ENCODE assay signal across 8 mouse cellular contexts in the genomic region with DNA sequence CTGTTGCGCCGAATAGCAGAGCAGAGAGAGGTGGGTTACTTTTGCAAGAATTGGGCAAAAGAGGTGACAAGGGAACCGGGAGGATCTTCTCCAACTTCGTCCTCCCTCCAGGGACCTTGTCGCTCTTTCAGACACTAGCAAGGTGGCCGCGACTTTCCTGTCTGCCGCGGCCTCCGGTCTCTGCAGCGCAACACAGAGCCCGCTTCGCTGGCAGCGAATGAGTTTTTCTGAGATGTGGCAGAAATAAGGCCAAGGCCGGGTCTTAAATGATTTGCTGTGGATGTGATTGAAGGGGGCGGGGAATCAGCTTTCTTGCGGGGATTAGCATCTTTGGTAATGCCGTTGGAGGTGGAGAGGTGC. TPM values are rescaled to one million over a fixed set of nuclear protein-coding genes. Genes with fewer than 3 reads are reported as not detected.
A peak's percentile ranks its signal among the peaks of the same experiment; 100 is the strongest.
DNase-seq lines count a peak whose midpoint lies in the region; ATAC-seq and TF ChIP-seq lines count a peak whose summit lies in the region.

No protein-coding gene starts in this region.

- H3K4me3 ChIP-seq in thymus, adult 2 months (ENCODE audit: control insufficient read depth, insufficient read depth, low read length), result peak overlapping the region; percentile 76
- peak overlapping the region; percentile 95 for H3K4me3 ChIP-seq in forebrain, postnatal 0 days (ENCODE audit: low read depth, low read length)
- H3K4me3 ChIP-seq in limb, embryonic 12.5 days (replicated peaks), result peak overlapping the region; percentile 96

- H3K27me3 ChIP-seq in thymus, adult 2 months (ENCODE audit: control insufficient read depth, insufficient read depth, low read length), result no peaks in the 10 kb centered on the region
- no peaks in the 10 kb centered on the region for H3K27me3 ChIP-seq in forebrain, postnatal 0 days (ENCODE audit: insufficient read depth, low read length)
- H3K27me3 ChIP-seq in limb, embryonic 12.5 days, result no peaks in the 10 kb centered on the region; the same call in 1 of the 2 replicates

- under 1% methylated on average over 18 of the region's 18 CpGs for WGBS in thymus, adult 2 months
- WGBS in forebrain, postnatal 0 days, result 1% methylated on average over 18 of the region's 18 CpGs
- WGBS in limb, embryonic 12.5 days, result under 1% methylated on average over 18 of the region's 18 CpGs

- DNase-seq in adrenal gland, adult (ENCODE audit: inconsistent age in 2 of 2, low spot score in 1 of 2), result peak; percentile 57 to 85
- no peak for DNase-seq in adrenal gland, postnatal 4 days (ENCODE audit: low spot score in 2 of 2)
- peak; percentile 40 for DNase-seq in thymus, adult 2 months
- DNase-seq in thymus, adult 18-20 months, result no peak
- peak; percentile 48 for DNase-seq in forebrain, postnatal 0 days
- DNase-seq in retina, embryonic 14.5 days (ENCODE audit: low spot score), result peak; percentile 42
- DNase-seq in right cerebral cortex, postnatal 36 days (ENCODE audit: low spot score in 2 of 2), result no peak

- no peak for TF ChIP-seq POLR2A in thymus, adult 2 months (IDR thresholded peaks at IDR 0.05; ENCODE audit: control insufficient read depth, extremely low read depth, insufficient read depth, low read length, poor library complexity)

- peak overlapping the region; percentile 74 for H3K9ac ChIP-seq in forebrain, postnatal 0 days
- H3K9ac ChIP-seq in limb, embryonic 12.5 days (replicated peaks), result peak overlapping the region; percentile 92

- peak overlapping the region; percentile 97 for H3K4me2 ChIP-seq in forebrain, postnatal 0 days (ENCODE audit: low read depth)
- H3K4me2 ChIP-seq in limb, embryonic 12.5 days, result peak overlapping the region; percentile 97

- peaks cover 3% of the 10 kb centered on the region; the same call in 1 of the 2 replicates for H3K36me3 ChIP-seq in thymus, adult 2 months (ENCODE audit: control insufficient read depth, insufficient read depth, low read length)
- peaks cover 2% of the 10 kb centered on the region; the same call in 1 of the 2 replicates for H3K36me3 ChIP-seq in forebrain, postnatal 0 days (ENCODE audit: insufficient read depth)
- peaks cover 9% of the 10 kb centered on the region; the same call in 1 of the 2 replicates for H3K36me3 ChIP-seq in limb, embryonic 12.5 days

- ATAC-seq in forebrain, postnatal 0 days, result no peak
- no peak for ATAC-seq in limb, embryonic 12.5 days (ENCODE audit: insufficient number of reproducible peaks, insufficient read depth, low FRiP score, low TSS enrichment, low read depth)

- H3K27ac ChIP-seq in thymus, adult 2 months (ENCODE audit: control insufficient read depth, insufficient read depth, low read length), result no peak overlapping the region
- no peak overlapping the region for H3K27ac ChIP-seq in forebrain, postnatal 0 days (ENCODE audit: low read depth, low read length)
- H3K27ac ChIP-seq in limb, embryonic 12.5 days, result no peak overlapping the region

- H3K9me3 ChIP-seq in forebrain, postnatal 0 days (ENCODE audit: low read length), result no peaks in the 10 kb centered on the region
- H3K9me3 ChIP-seq in limb, embryonic 12.5 days, result no peaks in the 10 kb centered on the region

- peaks cover 16% of the 10 kb centered on the region for H3K4me1 ChIP-seq in thymus, adult 2 months (replicated peaks; ENCODE audit: control insufficient read depth, insufficient read depth, low read length)
- H3K4me1 ChIP-seq in forebrain, postnatal 0 days (ENCODE audit: insufficient read depth), result peaks cover 9% of the 10 kb centered on the region
- H3K4me1 ChIP-seq in limb, embryonic 12.5 days (replicated peaks), result peaks cover 26% of the 10 kb centered on the region

- TF ChIP-seq CTCF in thymus, adult 2 months (IDR thresholded peaks at IDR 0.05; ENCODE audit: borderline replicate concordance, control insufficient read depth, extremely low read depth, insufficient read depth, low read length, poor library complexity), result no peak
- no peak for TF ChIP-seq CTCF in forebrain, postnatal 0 days (IDR thresholded peaks at IDR 0.05; ENCODE audit: low read depth)

RNA-seq across cellular contexts. Expression of gene Sap30l, which starts 1.1 kb away (rescaled TPM):
- 10 to 100 TPM; 45.3 to 49.8 TPM for total RNA-seq in adrenal gland, postnatal 4 days (2021)
- polyA plus RNA-seq in thymus, adult 2 months (2012; rRNA removed), result 37.1 and 51.0 TPM in 2 replicates
- total RNA-seq in forebrain, postnatal 0 days (2014; rRNA removed), result 26.6 and 35.4 TPM in 2 replicates
- 11.4 and 15.3 TPM in 2 replicates for polyA plus RNA-seq in forebrain, postnatal 0 days (2015; fragmentation: Nextera tagmentation; extraction: Ambion mirVana)
- polyA plus RNA-seq in limb, embryonic 12.5 days (2016; fragmentation: Nextera tagmentation; extraction: Ambion mirVana), result 14.4 and 21.1 TPM in 2 replicates

RNA-seq across cellular contexts. Expression of gene Hand1, which starts 30.1 kb away (rescaled TPM):
- total RNA-seq in adrenal gland, postnatal 4 days (2021), result 10 to 100 TPM; 21.4 to 25.6 TPM
- 0.23 and 0.30 TPM in 2 replicates for polyA plus RNA-seq in thymus, adult 2 months (2012; rRNA removed)
- not detected in 2 replicates for total RNA-seq in forebrain, postnatal 0 days (2014; rRNA removed)
- not detected in 2 replicates for polyA plus RNA-seq in forebrain, postnatal 0 days (2015; fragmentation: Nextera tagmentation; extraction: Ambion mirVana)
- 1.9 and 2.3 TPM in 2 replicates for polyA plus RNA-seq in limb, embryonic 12.5 days (2016; fragmentation: Nextera tagmentation; extraction: Ambion mirVana)

Comparison
In these comparisons a context has a peak if more than half of its experiments do, and no peak if none do; other contexts are left out.
1. DNase-seq: peak in adrenal gland, adult (2 of 2), thymus, adult 2 months (single experiment), forebrain, postnatal 0 days (single experiment) and retina, embryonic 14.5 days (single experiment); none in adrenal gland, postnatal 4 days (0 of 2), thymus, adult 18-20 months (0 of 2) and right cerebral cortex, postnatal 36 days (0 of 2).
2. Peak in every context shown above with its lines, with median percentiles within 50 percentile points of each other: H3K4me3 ChIP-seq.